In the genomic region with DNA sequence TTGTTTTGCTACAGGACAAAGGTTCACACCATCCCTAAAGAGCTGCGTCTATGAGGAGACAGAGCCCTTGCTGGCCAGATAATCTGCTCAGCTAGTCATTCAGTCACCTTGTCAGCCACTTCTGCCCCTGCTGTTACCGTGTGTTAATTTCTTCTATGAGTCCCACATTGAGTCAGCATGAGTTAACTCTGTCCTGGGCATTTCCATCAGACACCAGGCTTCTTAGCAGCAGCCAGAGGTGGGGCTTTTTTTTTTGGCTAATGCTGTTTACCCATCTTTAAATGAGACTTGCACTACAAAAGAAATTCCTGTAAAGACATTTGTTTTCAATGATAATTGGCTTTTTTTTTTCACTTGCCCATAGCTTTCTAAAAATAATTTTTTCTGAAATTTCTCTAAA, we compare ENCODE assay signal across 14 mouse cellular contexts.
"Had no signal": no experiment of that assay in that cellular context is flagged by ENCODE, and none has a peak within 500 bp of the region (broad histone marks: within the 10 kb centered on the region; RNA-seq: fewer than 3 reads in every experiment).

No protein-coding gene starts in this region.

- H3K9me3 ChIP-seq: limb, embryonic 10.5 days; liver, embryonic 15.5 days; midbrain, embryonic 13.5 days; neural tube, embryonic 15.5 days had no signal

- H3K36me3 ChIP-seq: limb, embryonic 10.5 days; liver, embryonic 15.5 days; midbrain, embryonic 13.5 days; neural tube, embryonic 15.5 days had no signal

- H3K4me1 ChIP-seq: limb, embryonic 10.5 days; liver, embryonic 15.5 days; midbrain, embryonic 13.5 days; neural tube, embryonic 15.5 days had no signal

- DNase-seq: kidney, postnatal 25 days; lung, adult 2 months; lung, postnatal 36 days; right cerebral cortex, adult 18-20 months; thymus, adult 2 months; thymus, postnatal 25 days had no signal

- H3K9ac ChIP-seq: liver, embryonic 15.5 days; midbrain, embryonic 13.5 days; neural tube, embryonic 15.5 days had no signal

- ATAC-seq: lung, postnatal 0 days; midbrain, embryonic 13.5 days had no signal

- H3K27me3 ChIP-seq: liver, embryonic 15.5 days; midbrain, embryonic 13.5 days; neural tube, embryonic 15.5 days had no signal

- H3K4me3 ChIP-seq: left cerebral cortex, adult 2 months; limb, embryonic 10.5 days; liver, embryonic 15.5 days; midbrain, embryonic 13.5 days; myocyte; neural tube, embryonic 15.5 days had no signal

- H3K4me2 ChIP-seq: liver, embryonic 11.5 days; liver, embryonic 15.5 days; midbrain, embryonic 13.5 days; neural tube, embryonic 15.5 days had no signal

- H3K27ac ChIP-seq: left cerebral cortex, adult 2 months; limb, embryonic 10.5 days; liver, embryonic 15.5 days; midbrain, embryonic 13.5 days; neural tube, embryonic 15.5 days had no signal
